Mouse (Mus musculus): Measurements from ENCODE around the gene Tmprss13.

The Tmprss13 gene

GRCm38 (mm10) chr9:45380411-45381251 lies 61.7 kb downstream of the Tmprss13 start:
- no peak for DNase-seq (ENCODE audit: extremely low read depth, insufficient read length, low spot score)

- no peak for DNase-seq (ENCODE audit: extremely low read depth, insufficient read length, low spot score)
Measured at GRCm38 (mm10) chr9:45382336-45382735, 63.4 kb downstream of the Tmprss13 start.

GRCm38 (mm10) chr9:45382834-45383233 lies 63.9 kb downstream of the Tmprss13 start:
- no peak for DNase-seq (ENCODE audit: extremely low read depth, insufficient read length, low spot score)

- no peak for DNase-seq (ENCODE audit: extremely low read depth, insufficient read length, low spot score)
Measured at GRCm38 (mm10) chr9:45383883-45384282, 65.0 kb downstream of the Tmprss13 start.

GRCm38 (mm10) chr9:45386698-45387097 lies 67.8 kb downstream of the Tmprss13 start:
- no peak for DNase-seq (ENCODE audit: extremely low read depth, insufficient read length, low spot score)

GRCm38 (mm10) chr9:45388385-45388994 lies 69.6 kb downstream of the Tmprss13 start:
- DNase-seq (ENCODE audit: extremely low read depth, insufficient read length, low spot score) = peak; percentile 11

- no peak for DNase-seq (ENCODE audit: extremely low read depth, insufficient read length, low spot score)
Measured at GRCm38 (mm10) chr9:45389596-45389995, 70.7 kb downstream of the Tmprss13 start.

GRCm38 (mm10) chr9:45391299-45391698 lies 72.4 kb downstream of the Tmprss13 start:
- DNase-seq (ENCODE audit: extremely low read depth, insufficient read length, low spot score) = no peak

- no peak for DNase-seq (ENCODE audit: extremely low read depth, insufficient read length, low spot score)
Measured at GRCm38 (mm10) chr9:45395218-45395617, 76.3 kb downstream of the Tmprss13 start.

- DNase-seq (ENCODE audit: extremely low read depth, insufficient read length, low spot score) = no peak
Measured at GRCm38 (mm10) chr9:45395796-45396195, 76.9 kb downstream of the Tmprss13 start.
